Mouse (Mus musculus) natural killer cell, adult 2 months (primary cell): Measurements from ENCODE around the gene Hoxa10.

Experiments
- DNase-seq, 2 experiments: peaks; one replicate each; pipeline ENCODE4 v3.0.0; 2022; ENCODE audit warnings: low spot score in 2 of 2

Gene Hoxa10

DNA sequence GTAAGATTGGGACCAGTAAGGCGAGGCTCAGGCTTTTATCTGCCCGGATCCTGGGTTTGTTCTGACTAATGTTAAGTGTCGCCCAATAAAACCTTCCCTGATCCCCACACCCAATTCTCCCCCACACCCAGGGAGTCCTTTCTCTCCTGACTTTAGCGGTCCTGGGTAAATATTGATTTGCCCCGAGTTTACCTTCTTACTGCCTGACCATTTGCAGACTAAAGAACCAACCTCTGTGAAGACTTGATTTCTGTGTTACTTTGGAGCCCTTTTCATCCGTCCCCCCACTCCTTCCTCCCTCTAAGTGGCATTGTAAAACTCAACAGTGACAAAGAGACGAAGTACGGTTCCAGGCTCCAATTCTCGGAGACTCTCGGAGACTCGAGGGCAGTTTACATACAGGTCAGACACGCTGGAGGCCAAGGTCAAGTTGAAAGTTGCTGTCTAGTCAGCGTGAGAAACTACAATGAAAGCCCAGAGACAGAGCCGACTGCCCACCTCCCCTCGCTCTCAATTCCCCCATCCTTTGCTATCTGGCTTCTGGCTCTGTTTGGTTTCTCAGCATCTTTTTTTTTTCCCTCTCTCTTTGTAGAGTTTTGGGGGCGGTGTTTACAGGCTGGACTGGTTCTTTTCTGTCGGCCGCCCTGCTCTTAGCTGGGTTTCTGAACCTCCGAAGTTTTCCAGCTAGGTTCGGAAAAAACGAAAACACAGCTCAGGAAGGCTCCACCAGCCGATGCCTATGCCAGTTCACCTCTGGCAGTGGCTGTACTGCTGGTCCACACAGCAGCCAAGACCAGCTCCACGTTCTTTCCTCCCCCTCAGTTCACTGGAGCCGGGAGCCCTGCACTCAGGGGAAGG is 22.0 kb upstream of the Hoxa10 start:
- DNase-seq: no peak

GRCm38 (mm10) chr6:52261751-52262462 is 21.3 kb upstream of the Hoxa10 start:
- DNase-seq: no peak

DNA sequence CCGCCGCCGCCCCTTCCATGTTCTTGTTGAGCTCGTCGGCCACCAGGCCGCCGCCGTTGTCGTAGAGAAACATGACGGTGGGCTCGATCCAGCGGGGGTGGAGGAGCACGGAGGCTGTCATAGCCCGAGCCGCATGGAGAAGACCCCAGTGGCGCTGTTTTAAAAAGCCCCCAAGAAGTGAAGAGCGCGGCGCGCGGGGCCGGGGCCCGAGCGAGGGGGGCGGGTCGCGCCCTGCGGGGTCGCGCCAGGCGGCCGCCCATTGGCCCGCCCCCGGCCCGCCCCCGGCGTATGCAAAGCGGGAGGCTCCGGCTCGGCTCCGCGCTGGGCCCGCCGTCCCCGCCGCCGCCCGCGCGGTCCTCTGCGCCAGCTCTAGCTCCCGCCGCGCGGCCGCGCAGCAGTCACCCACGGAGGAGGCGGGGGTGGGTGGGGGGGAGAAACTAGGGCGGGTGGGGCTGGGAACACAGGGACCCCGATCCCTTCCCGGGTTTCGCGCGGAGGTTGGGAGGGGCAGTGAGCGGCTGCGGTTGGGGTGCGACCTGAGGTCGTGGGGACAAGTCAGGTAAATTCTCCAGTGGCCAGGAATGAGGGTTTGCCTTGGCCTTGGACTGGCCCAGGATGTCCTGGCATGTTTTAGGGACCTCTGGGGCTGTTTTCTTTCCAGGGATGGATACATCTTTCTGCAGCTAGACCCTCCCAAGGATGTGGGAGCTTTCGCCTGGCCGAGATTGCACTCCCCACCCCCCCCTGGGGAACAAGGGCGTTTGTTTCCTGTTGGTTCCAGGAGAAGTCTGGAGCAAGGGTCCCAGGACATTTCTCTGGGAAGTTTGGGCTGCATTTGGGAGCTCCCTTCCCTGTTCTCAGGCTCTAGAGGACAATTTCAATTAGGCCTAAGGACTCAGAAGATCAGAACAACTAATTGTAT is 20.3 kb upstream of the Hoxa10 start, which contains the start of gene Hoxa13:
Hoxa13 (minus strand) TSS at position 227 of the 922 bp plus-strand sequence.
- DNase-seq: no peak

DNA sequence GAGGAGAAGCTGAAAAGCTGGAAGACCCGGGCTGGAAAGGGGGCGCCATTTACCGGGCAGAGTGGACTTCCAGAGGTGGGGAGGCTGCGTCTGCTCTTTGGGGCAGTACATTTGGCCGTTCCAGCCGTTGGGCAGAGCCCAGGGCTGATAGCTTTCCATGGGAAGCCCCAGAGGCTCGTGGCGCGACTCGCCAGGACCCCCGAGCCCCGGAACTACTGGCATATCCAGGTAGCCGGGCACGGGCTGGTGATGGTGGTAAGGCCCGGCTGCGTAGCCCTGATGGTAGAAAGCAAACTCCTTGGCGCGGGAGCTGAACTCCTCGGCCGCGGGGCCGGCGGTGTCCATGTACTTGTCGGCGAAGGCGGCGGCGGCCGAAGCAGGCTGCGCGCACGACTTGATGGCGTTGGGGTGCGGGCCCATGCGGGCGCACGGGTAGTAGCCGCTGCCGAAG is 19.2 kb upstream of the Hoxa10 start:
- DNase-seq: no peak

- no peak for DNase-seq
Observed at GRCm38 (mm10) chr6:52259081-52259790, 18.6 kb upstream of the Hoxa10 start.

DNA sequence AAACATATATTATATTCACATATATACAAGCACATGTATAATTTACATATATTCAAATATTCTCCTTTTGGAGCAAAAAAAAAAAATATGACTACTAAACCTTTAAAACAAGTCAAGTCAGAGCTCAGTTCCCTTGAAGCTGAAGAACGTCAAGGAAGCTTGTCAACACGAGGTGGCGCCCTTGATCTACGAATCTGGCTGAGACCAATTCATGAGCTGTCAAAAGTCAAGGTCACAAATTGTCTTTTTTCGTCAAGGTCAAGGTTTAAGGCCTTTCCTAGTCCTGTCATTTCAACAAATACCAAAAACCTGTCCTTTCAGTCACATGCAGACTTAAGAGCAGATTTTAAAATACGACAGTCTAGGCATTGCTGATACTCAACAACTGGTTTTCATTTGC is 16.3 kb upstream of the Hoxa10 start:
- DNase-seq: peak; percentile 67 to 83

GRCm38 (mm10) chr6:52253511-52254500 is 13.2 kb upstream of the Hoxa10 start:
- no peak for DNase-seq

DNA sequence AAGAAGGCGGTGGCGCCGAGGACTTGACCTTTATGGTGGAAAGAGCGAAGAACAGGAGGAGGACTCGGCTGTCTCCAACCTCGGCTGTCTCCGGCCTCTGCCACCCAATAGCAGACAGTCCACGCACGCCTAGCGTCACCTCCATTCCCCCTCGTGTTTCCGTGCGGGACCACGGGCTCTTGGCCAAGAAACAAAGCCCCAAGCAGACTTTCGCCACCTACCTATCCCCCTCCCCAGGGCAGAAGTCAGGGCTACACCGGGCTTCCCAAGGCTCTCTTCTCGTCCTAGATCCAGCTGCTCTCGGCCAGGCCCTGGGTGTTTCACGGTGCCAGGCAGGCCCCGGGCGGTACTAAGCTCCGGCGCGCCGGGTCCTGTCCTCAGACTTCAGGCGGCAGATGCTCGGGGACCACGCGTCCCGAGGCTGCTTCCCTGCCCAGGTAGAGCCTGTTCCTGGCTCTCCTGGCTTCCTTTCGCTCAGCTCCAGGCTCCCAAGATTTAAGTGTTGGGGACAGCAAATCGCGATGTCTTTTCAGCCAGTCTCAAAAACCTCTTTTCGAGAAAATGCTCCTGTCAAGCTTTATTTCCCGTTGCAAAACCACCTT is 12.2 kb upstream of the Hoxa10 start:
- no peak for DNase-seq

GRCm38 (mm10) chr6:52252016-52252774 is 11.5 kb upstream of the Hoxa10 start:
- no peak for DNase-seq

DNA sequence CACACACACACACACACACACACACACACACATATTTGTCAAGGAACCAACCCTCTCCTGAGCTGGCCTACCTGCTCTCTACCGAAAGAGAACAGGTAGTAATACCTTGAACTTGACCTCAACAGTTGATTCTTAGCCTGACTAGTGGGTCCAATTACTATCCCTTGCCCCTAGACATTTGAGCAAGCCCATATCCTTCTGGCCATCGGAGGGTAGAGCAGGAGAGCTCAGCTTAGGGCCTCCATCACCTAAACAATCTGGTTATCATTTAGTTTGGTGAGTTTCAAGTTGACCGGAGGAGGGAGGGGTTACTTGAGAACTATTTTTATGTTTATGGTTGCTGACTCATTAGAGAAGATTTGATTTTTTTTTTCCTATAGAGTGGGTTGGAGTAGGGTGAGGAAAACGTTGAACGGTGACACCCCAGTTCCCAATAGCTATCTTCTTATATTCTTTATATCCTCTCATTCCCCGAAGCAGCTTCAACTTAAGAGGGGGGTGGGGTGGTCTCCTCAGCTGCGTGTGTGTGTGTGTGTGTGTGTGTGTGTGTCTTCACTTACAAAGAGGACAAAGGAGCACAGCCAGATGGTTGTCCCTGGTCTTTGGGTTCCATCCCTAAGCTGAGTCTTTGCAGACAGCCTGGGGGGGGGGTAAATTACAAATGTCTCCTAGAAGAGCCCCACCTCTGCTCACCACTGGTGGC is 10.7 kb upstream of the Hoxa10 start:
- no peak for DNase-seq

- no peak for DNase-seq
Observed at GRCm38 (mm10) chr6:52249826-52250225, 9.2 kb upstream of the Hoxa10 start.

- DNase-seq: no peak
Observed at GRCm38 (mm10) chr6:52249415-52249738, 8.7 kb upstream of the Hoxa10 start.

DNA sequence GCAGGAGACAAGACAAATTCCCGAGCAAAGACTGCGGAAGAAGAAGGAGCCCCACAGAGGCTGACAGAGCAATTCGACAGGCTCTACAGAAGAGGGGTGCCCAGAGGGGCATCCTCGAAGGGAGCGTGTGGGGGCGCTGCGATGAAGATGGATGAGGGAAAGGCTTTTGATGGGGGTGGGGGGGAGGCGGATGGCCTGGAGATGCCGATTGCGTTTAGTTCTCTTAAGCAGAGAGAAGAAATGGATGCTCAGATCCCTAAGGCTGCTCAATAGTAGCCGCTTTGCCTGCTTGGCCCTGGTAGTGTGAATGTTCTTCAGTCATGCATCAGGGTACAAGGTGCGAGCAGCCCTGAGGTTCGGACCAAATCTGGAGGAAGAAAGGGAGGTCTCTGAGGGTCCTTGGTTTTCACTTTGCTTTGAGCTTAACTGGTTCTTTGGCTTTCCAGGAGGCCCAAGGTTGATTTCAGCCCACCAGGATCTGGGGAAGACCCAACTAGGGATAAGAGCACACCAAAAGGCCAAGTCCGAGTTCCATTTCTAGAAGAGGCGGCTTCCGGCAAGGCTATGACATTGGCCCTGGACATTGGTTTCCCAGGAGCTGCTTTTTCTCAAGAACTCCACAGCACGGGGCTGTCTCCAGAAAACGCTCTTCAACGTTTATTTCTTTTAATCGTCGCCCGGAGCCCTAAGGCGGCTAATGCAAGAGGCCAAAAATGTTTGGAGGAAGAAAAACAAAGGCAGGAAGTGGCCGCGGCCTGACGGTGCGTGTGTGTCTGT is 8.2 kb upstream of the Hoxa10 start:
- no peak for DNase-seq

DNA sequence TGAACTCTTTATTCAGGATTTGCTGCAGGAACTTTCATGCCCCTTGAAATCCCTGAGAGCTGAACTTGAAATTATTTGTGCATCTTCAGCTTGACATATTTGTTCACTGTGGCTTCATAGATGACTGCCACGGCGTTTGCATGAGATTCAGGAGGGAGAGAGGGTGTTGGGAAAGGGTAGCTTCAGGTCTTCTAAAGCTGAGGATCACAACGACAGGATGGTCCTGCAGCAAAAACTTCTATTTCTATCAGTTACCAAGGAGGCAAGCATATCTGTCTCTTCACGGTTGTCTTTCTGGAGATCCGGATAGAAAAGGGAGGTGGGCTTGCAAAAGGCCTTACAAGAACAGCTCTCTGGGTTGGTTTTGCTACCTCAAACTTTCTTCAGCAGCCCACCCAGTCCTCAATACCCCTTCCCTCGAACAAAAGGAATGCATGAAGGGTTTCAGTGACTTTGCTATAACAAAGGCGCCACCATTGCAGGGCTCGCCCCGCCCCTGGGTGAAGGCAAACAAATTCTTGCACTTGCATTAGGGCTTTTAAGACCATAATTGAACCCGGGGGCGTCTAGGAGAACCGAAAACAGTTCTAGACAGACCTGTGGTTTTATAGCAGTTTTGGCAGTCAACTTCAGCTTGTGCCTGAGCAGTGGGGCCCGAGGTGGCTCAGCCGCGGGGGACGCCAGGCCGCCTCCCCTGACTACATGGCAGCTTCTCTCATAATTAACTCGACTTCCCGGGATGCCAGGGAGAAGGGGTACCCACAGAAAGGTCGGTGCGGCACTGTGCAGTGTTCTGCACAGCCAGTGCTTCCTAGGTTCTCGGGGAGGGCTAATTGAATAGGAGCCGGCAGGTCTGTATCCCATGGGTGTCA is 7.3 kb upstream of the Hoxa10 start:
- no peak for DNase-seq

DNA sequence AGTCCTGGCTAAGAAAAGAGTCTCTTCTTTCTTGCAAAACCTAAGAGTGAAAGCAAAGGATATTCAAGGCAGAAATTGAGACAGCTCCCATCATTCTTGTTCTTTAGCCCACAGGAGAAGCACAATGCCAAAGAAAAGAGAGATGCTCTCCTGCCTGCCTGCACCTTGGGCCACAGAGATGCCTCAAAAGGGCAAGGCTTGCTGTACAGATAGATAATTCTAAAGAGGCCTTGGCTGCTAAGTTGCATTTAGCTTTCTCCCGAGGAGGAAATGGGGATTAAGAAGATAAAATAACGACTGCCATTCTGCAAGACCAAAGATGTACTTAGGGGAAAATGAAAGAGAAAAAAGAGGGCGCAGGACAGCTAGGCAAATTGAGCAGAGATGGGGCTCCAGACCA is 6.3 kb upstream of the Hoxa10 start:
- no peak for DNase-seq

DNA sequence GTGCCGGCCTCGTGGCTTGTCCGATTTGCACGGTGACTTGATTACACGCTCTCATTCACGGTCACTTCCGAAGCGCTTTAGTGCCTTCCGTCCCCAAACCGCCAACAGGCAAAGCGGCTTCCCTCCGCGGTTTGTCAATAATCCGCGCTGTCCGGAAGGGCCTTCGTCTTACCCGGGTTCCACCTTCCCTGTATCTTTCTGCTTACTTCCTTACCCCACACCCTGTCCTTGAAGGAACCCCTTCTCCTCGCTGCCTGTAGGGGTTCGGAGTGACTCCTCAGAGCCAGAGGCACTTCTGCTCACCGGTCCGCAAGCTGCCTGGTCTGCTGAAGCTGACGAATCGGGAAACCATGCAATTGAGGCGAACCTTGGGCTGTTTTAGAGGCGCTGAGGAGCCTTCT is 5.7 kb upstream of the Hoxa10 start:
- no peak for DNase-seq

GRCm38 (mm10) chr6:52245757-52246142 is 5.1 kb upstream of the Hoxa10 start, which contains the start of gene Hoxa11:
TSS of gene Hoxa11 (minus strand) at chr6:52245810.
- no peak for DNase-seq
